Mouse (Mus musculus): ENCODE measurements at regions not wholly inside any gene's neighbourhood (a gene's known extent, or its start where the extent isn't known, plus 50 kb on each side); places are given as distances from the start of the nearest gene placed in this dataset.

DNA sequence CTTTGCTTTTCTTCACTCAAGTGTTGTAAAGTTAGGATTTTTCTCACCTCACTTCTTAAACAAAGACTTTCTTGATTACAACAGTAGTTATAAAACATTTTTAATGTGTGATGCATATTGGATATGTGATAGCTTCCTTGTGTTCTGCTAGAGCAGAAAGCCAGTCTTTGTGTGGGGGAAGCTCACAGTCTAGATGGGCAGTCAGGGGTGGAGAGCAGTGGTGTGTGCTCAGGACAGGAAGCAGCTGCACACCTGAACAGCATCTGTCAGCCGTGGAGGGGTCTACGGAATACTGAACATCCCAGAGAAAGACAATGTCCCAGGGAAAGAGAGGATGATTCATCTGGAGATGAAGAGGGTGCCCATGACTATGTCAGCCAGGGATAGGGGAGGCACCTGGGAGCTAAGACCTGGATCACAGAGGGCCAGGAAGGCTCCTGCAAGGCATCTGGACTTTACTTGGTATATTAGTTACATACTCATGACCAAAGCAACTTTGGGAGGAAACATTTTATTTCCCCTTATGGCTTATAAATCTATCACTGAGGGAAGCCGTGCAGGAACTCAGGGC is 53.9 kb upstream of the Zfp648 start:
- TF ChIP-seq POLR2A (IDR thresholded peaks at IDR 0.05; ENCODE audit: insufficient read depth, low read depth, low read length) (no peak), CTCF (IDR thresholded peaks at IDR 0.05; ENCODE audit: insufficient read depth, low read depth, low read length) (no peak)
